Mouse (Mus musculus) small intestine, adult 2 months (tissue): Measurements from ENCODE around the gene Rptor. TPM values are rescaled to one million over a fixed set of nuclear protein-coding genes. Genes with fewer than 3 reads are reported as not detected.

Source experiments
- H3K27ac ChIP-seq: fragments of 200-500 bp; 2 replicates; pipeline ENCODE4 v1.5.1; 2012; ENCODE audit warnings: low read depth, low read length, control low read depth, inconsistent platforms; ENCODE audit not compliant: insufficient read depth
- H3K27me3 ChIP-seq: fragments of 200-500 bp; 2 replicates; pipeline ENCODE4 v1.6.1; 2012; ENCODE audit warnings: mild to moderate bottlenecking, moderate library complexity, low read length, inconsistent platforms; ENCODE audit not compliant: control insufficient read depth, insufficient read depth
- H3K36me3 ChIP-seq: fragments of 200-500 bp; 2 replicates; pipeline ENCODE4 v1.6.1; 2012; ENCODE audit warnings: mild to moderate bottlenecking, low read length, control low read depth, inconsistent platforms; ENCODE audit not compliant: control insufficient read depth, insufficient read depth
- H3K4me1 ChIP-seq: fragments of 200-500 bp; 2 replicates; pipeline ENCODE4 v1.6.1; 2012; ENCODE audit warnings: low read length, inconsistent platforms, mixed read lengths; ENCODE audit not compliant: control insufficient read depth, insufficient read depth, insufficient read length
- H3K4me3 ChIP-seq: fragments of 200-500 bp; 2 replicates; pipeline ENCODE4 v1.5.1; 2012; ENCODE audit warnings: low read depth, mild to moderate bottlenecking, control low read depth, inconsistent platforms, low read length, moderate library complexity
- CTCF ChIP-seq: fragments of 200-500 bp; IDR thresholded peaks from 2 replicates; pipeline ENCODE4 v1.5.1; 2012; ENCODE audit warnings: low read depth, mild to moderate bottlenecking, control low read depth, inconsistent platforms, low read length, moderate library complexity, mixed read lengths; ENCODE audit not compliant: insufficient replicate concordance, insufficient read length; ENCODE audit errors: extremely low read depth
- POLR2A ChIP-seq: fragments of 200-500 bp; IDR thresholded peaks from 2 replicates; pipeline ENCODE4 v1.6.1; 2012; ENCODE audit warnings: low read depth, mild to moderate bottlenecking, control low read depth, inconsistent platforms, low read length, moderate library complexity
- WGBS: fragments of 180-500 bp; shearing (Covaris S2); methylation state at CpG from one replicate; pipeline ENCODE4 v1.1.7; 2018; 5-methylcytosine and 5-hydroxymethylcytosine counted together
- polyA plus RNA-seq: library from polyadenylated mRNA; depleted of rRNA; stranded (reverse); fragments of >200 nt; gene quantifications from 2 replicates; pipeline ENCODE4 v1.2.3, GENCODE M21; 2012

Rptor gene
- polyA plus RNA-seq, 1 experiment, result 26.8 TPM

DNA sequence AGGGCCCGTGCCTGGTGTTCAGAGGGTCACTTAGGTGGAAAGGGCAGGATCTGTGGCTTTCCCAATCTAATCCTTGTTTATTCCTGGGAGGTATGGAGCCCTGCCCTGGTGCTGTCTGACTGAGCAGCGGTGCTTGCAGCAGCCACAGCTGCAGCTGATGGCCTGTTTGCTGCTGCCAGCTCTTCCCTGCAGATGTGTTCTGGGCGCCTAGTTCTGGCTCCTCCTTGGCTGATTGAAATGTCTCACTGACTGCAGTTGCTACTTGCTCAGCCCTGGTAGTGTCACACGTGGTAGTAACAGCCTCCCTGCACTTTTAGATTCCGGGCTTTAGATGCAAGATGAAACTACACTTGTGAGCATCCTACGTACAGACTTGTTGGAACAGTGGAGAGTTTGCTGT lies 264.1 kb downstream of the Rptor start:
- Histone ChIP-seq H3K36me3 (peaks cover 20% of the 10 kb centered on the region), H3K27me3 (no peaks in the 10 kb centered on the region), H3K4me1 (no peaks in the 10 kb centered on the region), H3K27ac (no peak overlapping the region), H3K4me3 (no peak overlapping the region)
- 93% methylated on average over 6 of the region's 6 CpGs for WGBS
- TF ChIP-seq POLR2A, result no peak
- no peak for TF ChIP-seq CTCF

DNA sequence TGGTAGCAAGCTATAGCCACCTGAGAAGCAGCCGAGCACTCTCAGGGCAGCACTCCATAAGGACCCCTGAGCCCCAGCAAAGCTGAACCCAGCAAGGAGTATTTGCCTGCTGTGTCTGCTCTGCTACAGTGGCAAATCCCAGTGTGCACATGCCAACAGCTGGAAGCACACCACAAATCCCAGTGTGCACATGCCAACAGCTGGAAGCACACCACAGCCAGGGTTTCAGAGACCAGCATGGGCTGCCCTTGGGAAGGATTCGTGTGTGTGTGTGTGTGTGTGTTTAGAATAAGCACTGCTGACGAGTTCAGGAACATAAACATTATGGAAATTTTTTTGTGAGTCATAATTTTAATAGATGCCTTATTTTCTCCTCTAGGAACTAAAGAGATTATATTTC lies 265.4 kb downstream of the Rptor start:
- peaks cover 29% of the 10 kb centered on the region for H3K36me3 ChIP-seq
- H3K27ac ChIP-seq, result no peak overlapping the region
- 81% methylated on average over 3 of the region's 3 CpGs for WGBS
- no peaks in the 10 kb centered on the region for H3K27me3 ChIP-seq
- H3K4me3 ChIP-seq, result no peak overlapping the region
- TF ChIP-seq POLR2A (no peak), CTCF (no peak)
- H3K4me1 ChIP-seq, result no peaks in the 10 kb centered on the region

DNA sequence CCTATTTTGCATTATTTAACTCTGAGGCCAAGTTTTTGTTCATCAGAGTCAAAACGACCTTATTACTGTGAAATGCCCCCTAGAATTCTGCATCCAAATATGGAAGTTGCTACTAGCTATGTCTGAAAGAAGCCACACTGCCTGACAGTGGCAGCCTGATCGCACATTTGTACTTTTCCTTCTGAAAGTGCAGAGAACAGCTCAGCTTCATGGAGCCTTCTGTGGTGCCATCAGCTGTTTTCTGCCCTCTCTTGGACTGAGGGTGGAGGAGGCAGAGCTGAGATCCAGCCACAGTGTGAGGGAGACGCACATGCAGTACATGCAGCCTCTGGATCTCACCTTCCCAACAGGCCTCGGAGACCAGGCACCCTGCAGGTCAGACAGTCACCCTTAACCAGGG lies 265.9 kb downstream of the Rptor start:
- TF ChIP-seq CTCF, result no peak
- TF ChIP-seq POLR2A, result no peak
- no peak overlapping the region for H3K4me3 ChIP-seq
- H3K27me3 ChIP-seq, result no peaks in the 10 kb centered on the region
- peaks cover 33% of the 10 kb centered on the region for H3K36me3 ChIP-seq
- WGBS, result 86% methylated on average over 4 of the region's 4 CpGs
- no peak overlapping the region for H3K27ac ChIP-seq
- H3K4me1 ChIP-seq, result no peaks in the 10 kb centered on the region

- WGBS, result 89% methylated on average over 7 of the region's 7 CpGs
- H3K4me3 ChIP-seq, result no peak overlapping the region
- H3K27me3 ChIP-seq, result no peaks in the 10 kb centered on the region
- H3K4me1 ChIP-seq, result no peaks in the 10 kb centered on the region
- H3K36me3 ChIP-seq, result peaks cover 39% of the 10 kb centered on the region
- no peak overlapping the region for H3K27ac ChIP-seq
- no peak for TF ChIP-seq CTCF
- no peak for TF ChIP-seq POLR2A
Observed at GRCm38 (mm10) chr11:119871141-119871540, 268.4 kb downstream of the Rptor start.

- WGBS, result 74% methylated on average over 4 of the region's 4 CpGs
- Histone ChIP-seq H3K4me3 (no peak overlapping the region), H3K27me3 (no peaks in the 10 kb centered on the region), H3K36me3 (peaks cover 46% of the 10 kb centered on the region), H3K27ac (no peak overlapping the region), H3K4me1 (no peaks in the 10 kb centered on the region)
- TF ChIP-seq POLR2A (no peak), CTCF (no peak)
Observed at GRCm38 (mm10) chr11:119873643-119874042, 270.9 kb downstream of the Rptor start.

DNA sequence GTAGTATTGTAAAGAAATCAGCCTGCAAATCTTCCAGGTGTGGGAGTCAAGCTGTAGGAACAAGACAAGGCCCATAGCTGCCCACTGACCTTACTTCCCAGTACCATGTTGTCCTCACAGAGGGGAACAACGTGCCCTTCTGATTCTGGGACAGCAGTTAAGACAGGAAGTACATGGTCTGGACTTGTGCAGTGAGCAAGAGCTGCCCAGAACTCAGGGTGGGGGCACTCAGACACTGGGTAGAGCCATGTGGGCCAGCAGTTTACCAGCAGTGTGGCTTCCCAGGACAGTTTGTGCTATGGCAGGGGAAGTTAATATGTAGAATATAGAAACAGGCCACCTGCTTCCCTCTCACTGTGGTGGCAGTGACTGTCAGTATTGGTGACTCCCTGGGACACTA lies 272.1 kb downstream of the Rptor start:
- no peaks in the 10 kb centered on the region for H3K27me3 ChIP-seq
- H3K4me1 ChIP-seq, result no peaks in the 10 kb centered on the region
- 78% methylated on average over 1 of the region's 1 CpGs for WGBS
- H3K4me3 ChIP-seq, result no peak overlapping the region
- peaks cover 45% of the 10 kb centered on the region for H3K36me3 ChIP-seq
- H3K27ac ChIP-seq, result no peak overlapping the region
- TF ChIP-seq CTCF, result no peak
- TF ChIP-seq POLR2A, result no peak

GRCm38 (mm10) chr11:119875685-119876084 lies 273.0 kb downstream of the Rptor start:
- Histone ChIP-seq H3K4me1 (no peaks in the 10 kb centered on the region), H3K27me3 (no peaks in the 10 kb centered on the region), H3K4me3 (no peak overlapping the region), H3K36me3 (peaks cover 45% of the 10 kb centered on the region), H3K27ac (no peak overlapping the region)
- TF ChIP-seq POLR2A, result no peak
- no peak for TF ChIP-seq CTCF
- WGBS, result 79% methylated on average over 9 of the region's 9 CpGs

DNA sequence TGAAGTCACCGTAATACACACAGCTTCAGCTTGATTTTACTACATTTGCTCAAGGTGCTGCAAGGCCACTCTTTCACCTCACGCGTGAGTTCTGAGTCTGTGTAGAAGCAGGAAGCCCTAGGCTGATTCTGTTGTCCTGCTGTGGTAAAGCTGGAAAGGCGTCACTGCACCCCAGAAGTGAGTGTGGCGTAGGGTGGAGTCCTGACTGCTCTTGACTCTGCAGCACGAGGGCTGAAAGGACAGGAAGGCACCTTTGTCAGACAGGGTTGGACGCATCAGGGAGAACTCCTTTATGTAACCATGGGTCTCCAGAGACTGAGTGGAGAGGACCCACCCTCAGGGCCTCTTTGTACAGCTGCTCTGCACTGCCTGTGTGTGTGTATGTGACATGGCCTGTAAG lies 274.4 kb downstream of the Rptor start:
- TF ChIP-seq POLR2A, result no peak
- TF ChIP-seq CTCF, result no peak
- WGBS, result 92% methylated on average over 7 of the region's 7 CpGs

More for the DNA sequence above, 274.4 kb downstream of the Rptor start:
- no peak overlapping the region for H3K27ac ChIP-seq
- peaks cover 35% of the 10 kb centered on the region for H3K36me3 ChIP-seq
- no peaks in the 10 kb centered on the region for H3K27me3 ChIP-seq
- no peaks in the 10 kb centered on the region for H3K4me1 ChIP-seq
- H3K4me3 ChIP-seq, result no peak overlapping the region
